Mouse (Mus musculus): ENCODE data around the gene Acsl6. TPM values are rescaled to one million over a fixed set of nuclear protein-coding genes. Genes with fewer than 3 reads are reported as not detected.

Acsl6 gene
- total RNA-seq, 1 experiment from 2014 or later = not detected

- ATAC-seq (replicated peaks; ENCODE audit: insufficient number of reproducible peaks, low FRiP score, low TSS enrichment, poor library complexity, severe bottlenecking) = no peak
Measured at GRCm38 (mm10) chr11:54303076-54303727, 396 bp upstream of the Acsl6 start.

DNA sequence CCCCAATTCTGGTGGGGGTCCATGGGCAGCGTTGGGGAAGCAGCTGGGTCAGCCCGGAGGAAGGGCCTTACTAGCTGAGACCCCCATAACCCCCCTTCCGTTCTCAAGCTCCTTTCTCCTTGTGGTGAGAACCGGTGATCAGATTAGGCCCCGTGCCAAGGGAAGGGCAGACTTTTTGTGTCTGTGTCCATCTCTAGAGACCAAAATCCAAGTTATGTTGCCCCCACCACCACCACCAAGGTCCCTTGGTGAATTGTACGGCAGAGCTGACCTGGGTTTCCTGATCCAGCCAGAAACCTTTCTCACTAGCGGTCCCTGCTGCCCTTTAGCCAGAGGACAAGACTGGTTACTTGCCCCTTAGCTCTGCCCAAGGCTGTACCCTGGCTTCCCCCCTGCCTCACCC, 874 bp downstream of the Acsl6 start:
- no peak for ATAC-seq (replicated peaks; ENCODE audit: insufficient number of reproducible peaks, low FRiP score, low TSS enrichment, poor library complexity, severe bottlenecking)

DNA sequence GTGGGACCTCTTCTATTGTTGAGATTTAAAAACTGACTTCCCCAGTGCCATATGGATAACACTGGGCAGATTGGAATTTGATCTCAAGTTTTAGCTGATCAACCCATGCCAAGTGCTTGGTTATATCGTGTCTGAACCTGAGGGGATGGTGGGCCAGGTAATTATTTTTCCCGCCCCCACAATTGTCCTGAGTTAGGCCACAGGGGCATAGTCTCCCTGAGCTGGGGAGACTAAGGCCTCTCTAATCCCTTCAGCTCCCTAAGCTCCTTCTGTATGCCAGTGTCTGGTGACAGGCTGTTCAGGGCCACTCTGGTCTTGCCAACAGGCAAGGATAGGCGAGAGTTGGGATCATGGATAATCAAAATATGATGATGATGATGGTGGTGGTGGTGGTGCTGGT, 1.7 kb downstream of the Acsl6 start:
- no peak for ATAC-seq (replicated peaks; ENCODE audit: insufficient number of reproducible peaks, low FRiP score, low TSS enrichment, poor library complexity, severe bottlenecking)

GRCm38 (mm10) chr11:54307139-54307816, 3.7 kb downstream of the Acsl6 start:
- no peak for ATAC-seq (replicated peaks; ENCODE audit: insufficient number of reproducible peaks, low FRiP score, low TSS enrichment, poor library complexity, severe bottlenecking)

DNA sequence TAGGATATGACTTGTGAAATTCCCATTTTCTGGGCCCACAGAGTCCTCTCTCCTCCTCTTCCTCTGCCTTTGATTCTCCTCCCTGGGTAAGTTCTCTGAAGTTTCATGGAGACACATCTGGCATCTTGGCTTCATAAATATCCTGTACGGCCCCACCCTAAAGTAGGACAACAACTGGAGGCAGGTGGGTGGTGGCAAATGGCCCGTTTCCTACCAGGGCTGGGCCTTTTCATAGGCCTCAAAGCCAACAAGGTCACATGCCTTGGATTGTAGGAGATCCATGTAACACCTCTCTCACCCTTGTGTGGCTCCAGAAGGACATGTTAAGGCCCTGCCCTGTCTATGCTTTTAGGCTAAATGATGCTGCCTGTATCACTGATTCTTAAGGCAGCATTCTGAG, 7.0 kb downstream of the Acsl6 start:
- no peak for ATAC-seq (replicated peaks; ENCODE audit: insufficient number of reproducible peaks, low FRiP score, low TSS enrichment, poor library complexity, severe bottlenecking)

DNA sequence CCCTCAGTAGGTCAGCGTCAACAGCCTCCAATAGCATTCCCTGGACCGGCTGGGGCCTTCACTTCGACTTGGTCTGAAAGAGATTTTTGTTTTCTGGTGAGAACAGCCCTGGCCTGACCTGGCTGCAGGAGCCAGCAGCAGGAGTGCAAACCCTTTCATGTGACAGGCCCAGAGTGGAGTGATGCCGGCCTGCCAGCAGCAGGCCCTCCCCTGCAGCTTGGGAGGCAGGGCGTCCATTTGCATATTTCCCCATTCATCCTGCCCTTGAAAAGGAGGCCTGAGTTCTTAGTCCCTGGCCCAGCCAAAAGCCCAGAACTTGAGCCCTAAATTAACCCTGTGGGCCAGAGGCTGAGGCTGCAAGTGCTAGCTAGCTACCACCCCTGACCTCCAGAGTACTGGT, 8.4 kb downstream of the Acsl6 start:
- no peak for ATAC-seq (replicated peaks; ENCODE audit: insufficient number of reproducible peaks, low FRiP score, low TSS enrichment, poor library complexity, severe bottlenecking)

- ATAC-seq (replicated peaks; ENCODE audit: insufficient number of reproducible peaks, low FRiP score, low TSS enrichment, poor library complexity, severe bottlenecking) = no peak
Measured at GRCm38 (mm10) chr11:54312603-54313002, 9.0 kb downstream of the Acsl6 start.

DNA sequence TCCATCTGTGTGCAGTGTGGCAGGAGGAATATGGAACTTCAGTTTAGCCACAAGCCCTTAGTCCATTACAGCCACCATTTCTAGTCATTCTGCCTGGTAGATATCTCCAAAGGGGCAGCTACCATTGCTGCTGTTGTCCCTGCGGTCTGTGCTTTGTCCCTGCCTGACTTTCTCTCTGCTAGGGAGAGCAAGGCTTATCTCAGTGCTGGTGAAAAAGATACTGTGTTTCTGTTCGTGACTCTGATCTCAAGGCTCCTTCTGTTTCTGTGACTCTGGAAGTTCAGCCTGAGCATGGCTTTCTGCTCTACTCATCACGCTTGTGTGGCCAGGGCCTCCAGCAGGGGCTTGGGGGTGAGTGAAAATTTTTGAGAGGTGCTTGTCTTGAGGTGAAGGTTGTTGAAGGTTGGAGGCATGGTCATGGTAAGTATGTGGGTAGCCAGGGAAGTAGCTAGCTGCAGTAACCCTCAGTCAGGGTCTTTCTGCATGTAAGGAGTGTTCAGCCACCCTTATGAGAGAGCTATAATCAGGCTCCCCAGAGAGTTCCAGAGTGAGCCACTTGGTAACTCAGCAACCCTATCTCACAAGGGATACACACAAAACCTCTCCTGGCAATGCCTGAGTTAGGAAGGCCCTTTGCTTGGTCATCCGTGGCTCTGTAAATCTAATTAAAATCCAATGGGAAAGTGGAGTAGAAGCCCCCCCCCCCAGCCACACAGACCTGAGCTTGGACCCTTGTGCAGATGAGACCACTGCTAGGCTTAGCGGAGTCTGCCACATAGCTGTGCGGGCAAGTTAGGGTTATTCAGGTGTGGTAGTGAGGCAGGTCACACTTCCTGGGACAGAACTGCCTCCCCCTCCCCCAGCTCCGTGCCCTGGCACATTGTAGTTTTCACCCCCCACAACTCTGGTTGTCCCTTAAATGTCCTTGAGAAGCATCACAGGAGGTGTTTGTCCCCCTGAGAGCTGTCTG, 10.1 kb downstream of the Acsl6 start:
- no peak for ATAC-seq (replicated peaks; ENCODE audit: insufficient number of reproducible peaks, low FRiP score, low TSS enrichment, poor library complexity, severe bottlenecking)

GRCm38 (mm10) chr11:54314740-54315139, 11.1 kb downstream of the Acsl6 start:
- no peak for ATAC-seq (replicated peaks; ENCODE audit: insufficient number of reproducible peaks, low FRiP score, low TSS enrichment, poor library complexity, severe bottlenecking)

- no peak for ATAC-seq (replicated peaks; ENCODE audit: insufficient number of reproducible peaks, low FRiP score, low TSS enrichment, poor library complexity, severe bottlenecking)
Measured at GRCm38 (mm10) chr11:54315336-54315735, 11.7 kb downstream of the Acsl6 start.

- no peak for ATAC-seq (replicated peaks; ENCODE audit: insufficient number of reproducible peaks, low FRiP score, low TSS enrichment, poor library complexity, severe bottlenecking)
Measured at GRCm38 (mm10) chr11:54317361-54317760, 13.8 kb downstream of the Acsl6 start.

- no peak for ATAC-seq (replicated peaks; ENCODE audit: insufficient number of reproducible peaks, low FRiP score, low TSS enrichment, poor library complexity, severe bottlenecking)
Measured at GRCm38 (mm10) chr11:54317795-54318194, 14.2 kb downstream of the Acsl6 start.

DNA sequence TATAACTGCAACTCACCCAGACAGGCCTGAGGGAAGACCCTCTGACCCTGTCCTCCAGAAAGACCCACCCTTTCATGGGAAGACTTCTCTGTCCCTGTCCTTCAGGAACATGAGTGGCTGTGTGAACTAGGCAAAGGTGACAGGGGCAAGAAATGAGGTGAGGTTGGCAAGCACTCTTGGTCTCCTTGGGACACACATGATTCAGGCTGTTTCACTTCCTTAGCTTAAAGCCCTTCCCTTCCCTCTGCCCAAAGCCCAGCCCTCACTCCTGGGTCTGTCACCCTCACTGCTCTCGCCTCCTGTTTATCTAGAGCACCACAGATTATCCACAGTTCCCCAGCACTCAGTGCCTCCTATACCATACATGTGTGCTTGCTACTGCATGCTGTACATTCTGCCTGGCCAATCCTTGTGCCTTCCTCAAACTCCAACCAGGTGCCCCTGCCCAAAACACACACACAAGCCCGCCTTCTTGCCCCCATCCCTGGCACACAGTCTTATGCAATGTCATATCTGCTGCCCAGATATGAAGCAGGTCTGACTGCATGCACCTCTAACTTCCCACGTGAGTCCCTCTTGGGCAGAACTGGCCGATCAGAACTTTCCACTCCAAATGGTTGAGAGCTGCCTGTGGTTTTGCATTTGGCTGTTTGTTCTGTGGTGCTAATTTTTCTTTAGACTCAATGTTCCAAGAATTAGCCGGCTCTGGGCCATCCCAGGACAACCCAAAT, 18.4 kb downstream of the Acsl6 start:
- ATAC-seq (replicated peaks; ENCODE audit: insufficient number of reproducible peaks, low FRiP score, low TSS enrichment, poor library complexity, severe bottlenecking) = 0 out of 2 replicates have a peak, but pooled peaks have one; percentile 56

- ATAC-seq (replicated peaks; ENCODE audit: insufficient number of reproducible peaks, low FRiP score, low TSS enrichment, poor library complexity, severe bottlenecking) = no peak
Measured at GRCm38 (mm10) chr11:54331463-54332183, 28.0 kb downstream of the Acsl6 start.

GRCm38 (mm10) chr11:54336165-54336707, 32.6 kb downstream of the Acsl6 start:
- ATAC-seq (replicated peaks; ENCODE audit: insufficient number of reproducible peaks, low FRiP score, low TSS enrichment, poor library complexity, severe bottlenecking) = no peak

- ATAC-seq (replicated peaks; ENCODE audit: insufficient number of reproducible peaks, low FRiP score, low TSS enrichment, poor library complexity, severe bottlenecking) = no peak
Measured at GRCm38 (mm10) chr11:54343703-54344102, 40.1 kb downstream of the Acsl6 start.

DNA sequence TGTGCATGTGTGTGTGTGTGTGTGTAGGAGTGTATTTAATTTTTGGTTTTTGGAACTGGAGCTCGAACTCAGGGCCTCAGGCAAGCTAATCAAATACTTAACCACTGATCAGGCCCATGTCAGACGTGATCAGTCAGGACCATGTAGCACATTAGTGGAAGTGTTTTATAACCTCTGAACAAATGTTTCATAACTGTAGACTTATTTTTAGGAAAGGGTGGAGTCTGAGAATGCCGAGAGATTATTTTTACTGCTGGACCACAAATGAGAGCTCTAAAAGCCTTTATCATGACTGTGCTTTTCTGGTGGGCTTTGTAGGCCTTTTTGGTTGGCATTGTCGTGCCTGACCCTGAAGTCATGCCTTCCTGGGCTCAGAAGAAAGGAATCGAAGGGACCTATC, 48.1 kb downstream of the Acsl6 start:
- no peak for ATAC-seq (replicated peaks; ENCODE audit: insufficient number of reproducible peaks, low FRiP score, low TSS enrichment, poor library complexity, severe bottlenecking)

DNA sequence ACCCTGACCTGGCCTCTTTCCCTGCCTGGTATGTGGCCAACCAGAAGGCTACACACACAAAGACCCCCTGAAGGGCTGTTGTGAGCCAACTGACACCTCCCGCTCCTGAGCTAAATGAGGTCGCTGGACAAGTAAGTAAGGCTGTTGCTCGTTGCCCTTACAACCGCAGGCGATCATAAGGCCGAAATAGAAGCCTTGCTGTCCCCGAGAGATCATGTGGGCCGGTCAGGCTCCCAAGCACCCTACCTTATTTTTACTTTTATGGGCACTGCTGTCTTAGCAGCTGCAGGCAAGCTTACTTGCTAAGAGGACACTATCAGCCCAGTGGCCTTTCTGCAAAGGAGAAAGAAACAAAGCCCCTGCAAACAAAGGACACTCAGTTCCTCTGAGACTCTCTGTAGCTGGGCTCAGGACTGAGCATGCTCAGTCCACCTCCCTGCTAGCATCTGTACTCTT, 49.6 kb downstream of the Acsl6 start:
- no peak for ATAC-seq (replicated peaks; ENCODE audit: insufficient number of reproducible peaks, low FRiP score, low TSS enrichment, poor library complexity, severe bottlenecking)

Measured in monocyte, adult 5-6 weeks (primary cell).